Mouse (Mus musculus) heart, embryonic 16.5 days (tissue): Measurements from ENCODE around the gene Gm39653. TPM values are rescaled to one million over a fixed set of nuclear protein-coding genes. Genes with fewer than 3 reads are reported as not detected.
"Not testable (repeated sequence)": the region's sequence is repeated elsewhere in the genome, so short reads cannot be mapped to it uniquely, and the experiment has no call there.

Experiments
- ATAC-seq: fragments of 200-750 bp; cut with Nextera tagmentation; replicated peaks from 2 replicates; pipeline ENCODE4 v1.8.0; 2017; ENCODE audit warnings: moderate number of reproducible peaks; ENCODE audit not compliant: insufficient read depth, low FRiP score; ENCODE audit errors: extremely low read depth
- H3K27ac ChIP-seq: fragments of 300-500 bp; sonication (generic); 2 replicates; pipeline ENCODE4 v1.5.1; 2014; ENCODE audit warnings: mild to moderate bottlenecking, low read length, control low read depth, moderate library complexity
- H3K27me3 ChIP-seq: fragments of 300-500 bp; sonication (generic); 2 replicates; pipeline ENCODE4 v1.6.1; 2014; ENCODE audit warnings: low read length, mixed read lengths; ENCODE audit not compliant: control insufficient read depth, insufficient read depth
- H3K36me3 ChIP-seq: fragments of 300-500 bp; sonication (generic); 2 replicates; pipeline ENCODE4 v1.6.1; 2014; ENCODE audit not compliant: control insufficient read depth, insufficient read depth
- H3K4me1 ChIP-seq: fragments of 300-500 bp; sonication (generic); 2 replicates; pipeline ENCODE4 v1.6.1; 2014; ENCODE audit warnings: low read length, mixed read lengths; ENCODE audit not compliant: control insufficient read depth, insufficient read depth
- H3K4me2 ChIP-seq: fragments of 300-500 bp; sonication (generic); 2 replicates; pipeline ENCODE4 v1.6.1; 2014; ENCODE audit warnings: low read depth, mild to moderate bottlenecking, control low read depth, low read length
- H3K4me3 ChIP-seq: fragments of 300-500 bp; sonication (generic); 2 replicates; pipeline ENCODE4 v1.5.1; 2014; ENCODE audit warnings: mild to moderate bottlenecking, control low read depth, low read length
- H3K9ac ChIP-seq: fragments of 300-500 bp; sonication (generic); 2 replicates; pipeline ENCODE4 v1.6.1; 2014; ENCODE audit warnings: low read length, control low read depth
- H3K9me3 ChIP-seq: fragments of 300-500 bp; sonication (generic); replicated peaks from 2 replicates; pipeline ENCODE4 v1.6.1; 2016; ENCODE audit warnings: low read length; ENCODE audit not compliant: control insufficient read depth
- WGBS: fragments of 180-500 bp; shearing (Covaris S2); extraction: QIAGEN DNeasy Blood & Tissue Kit; methylation state at CpG from one replicate; pipeline ENCODE4 v1.1.7; 2014; 5-methylcytosine and 5-hydroxymethylcytosine counted together
- polyA plus RNA-seq: library from polyadenylated mRNA; unstranded; fragments of >200 nt; fragmentation: Nextera tagmentation; extraction: Ambion mirVana; gene quantifications from 2 replicates; pipeline ENCODE4 v1.2.1, GENCODE M21; 2015

The Gm39653 gene
- polyA plus RNA-seq, 1 experiment from 2014 or later = not detected

DNA sequence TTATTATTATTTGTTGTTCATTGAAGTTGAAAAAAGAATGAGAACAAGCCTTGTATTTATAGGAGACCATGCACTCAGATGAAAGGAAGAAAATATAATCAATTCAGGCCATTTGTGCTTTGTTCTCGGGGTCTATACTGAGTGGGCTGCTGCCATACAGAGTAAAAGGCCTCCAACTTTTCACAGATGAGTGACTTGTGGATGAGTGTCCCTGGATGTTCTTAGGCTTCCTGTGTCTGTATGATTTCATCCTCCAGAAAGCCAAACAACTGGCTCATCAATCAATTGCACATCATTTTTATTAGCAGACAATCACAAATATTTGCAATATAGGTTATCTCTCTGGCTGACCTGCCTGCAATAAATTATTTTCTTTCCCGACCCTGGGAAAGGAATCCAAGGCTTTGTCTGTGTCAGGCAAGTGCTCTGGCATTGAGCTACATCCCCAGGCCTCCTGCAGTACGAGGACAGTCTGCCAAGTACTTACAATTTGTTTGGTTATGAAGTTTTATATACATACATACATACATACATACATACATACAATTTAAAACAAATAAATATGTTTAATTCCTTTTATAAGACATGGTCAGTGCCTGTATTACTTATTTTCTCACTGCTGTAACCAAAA is 11.8 kb upstream of the Gm39653 start:
- Histone ChIP-seq H3K4me2 (no peak overlapping the region), H3K4me1 (no peaks in the 10 kb centered on the region), H3K36me3 (no peaks in the 10 kb centered on the region), H3K4me3 (no peak overlapping the region), H3K27me3 (no peaks in the 10 kb centered on the region), H3K9me3 (no peaks in the 10 kb centered on the region), H3K27ac (no peak overlapping the region), H3K9ac (no peak overlapping the region)
- ATAC-seq = no peak
- 44% methylated on average over 3 of the region's 3 CpGs for WGBS

DNA sequence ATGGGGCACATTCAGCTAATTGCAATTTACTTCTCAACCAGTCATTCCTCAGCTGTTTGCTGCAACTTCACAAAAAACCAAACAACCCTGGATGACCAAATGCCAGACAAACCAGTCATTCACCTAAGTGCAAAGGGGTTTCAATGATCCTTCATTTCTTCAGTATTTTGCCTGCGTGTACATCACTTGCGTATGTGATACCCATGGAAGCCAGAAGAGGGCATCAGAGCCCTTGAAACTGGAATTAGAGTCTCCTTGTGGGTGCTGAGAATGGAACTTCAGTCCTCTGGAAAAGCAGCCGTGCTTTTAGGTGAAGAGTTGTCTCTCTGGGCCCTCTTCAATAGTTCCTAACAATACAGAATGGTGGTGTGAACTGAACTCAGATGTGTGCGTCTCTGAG is 6.2 kb upstream of the Gm39653 start:
- 85% methylated on average over 4 of the region's 4 CpGs for WGBS
- no peak for ATAC-seq
- H3K36me3 ChIP-seq = no peaks in the 10 kb centered on the region
- H3K9ac ChIP-seq = no peak overlapping the region
- H3K27me3 ChIP-seq = no peaks in the 10 kb centered on the region; the same call in 1 of the 2 replicates
- no peaks in the 10 kb centered on the region for H3K4me1 ChIP-seq
- no peak overlapping the region for H3K4me3 ChIP-seq
- no peaks in the 10 kb centered on the region for H3K9me3 ChIP-seq
- H3K27ac ChIP-seq = no peak overlapping the region
- H3K4me2 ChIP-seq = no peak overlapping the region

- Histone ChIP-seq H3K36me3 (no peaks in the 10 kb centered on the region), H3K4me2 (no peak overlapping the region), H3K27me3 (no peaks in the 10 kb centered on the region; the same call in 1 of the 2 replicates), H3K4me1 (no peaks in the 10 kb centered on the region), H3K9ac (no peak overlapping the region), H3K27ac (no peak overlapping the region), H3K9me3 (no peaks in the 10 kb centered on the region), H3K4me3 (no peak overlapping the region)
- no peak for ATAC-seq
- 2% methylated on average over 11 of the region's 11 CpGs for WGBS
Measured at GRCm38 (mm10) chr1:63614594-63614993, 1.2 kb upstream of the Gm39653 start.

DNA sequence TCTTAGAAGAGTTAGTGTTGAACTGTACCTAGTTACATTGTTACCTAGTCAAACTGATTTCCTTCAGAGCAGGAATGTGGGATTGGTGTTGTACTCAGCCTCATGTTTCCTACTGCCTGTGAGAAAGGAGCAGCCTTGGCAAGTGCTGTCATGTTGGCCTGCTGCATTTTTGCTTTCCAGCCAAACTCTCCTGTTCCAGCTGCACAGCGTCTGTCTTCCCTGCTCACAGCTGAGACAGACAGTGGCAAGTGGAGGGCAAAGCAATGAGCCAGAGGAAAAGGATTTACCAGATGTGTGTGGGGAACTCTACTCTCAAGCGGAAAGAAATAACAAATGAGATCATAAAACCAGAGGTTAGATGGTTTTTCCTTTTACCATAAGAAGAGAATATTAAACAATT is 12.4 kb downstream of the Gm39653 start:
- 32% methylated on average over 2 of the region's 2 CpGs for WGBS
- Histone ChIP-seq H3K4me2 (no peak overlapping the region), H3K27me3 (no peaks in the 10 kb centered on the region), H3K4me1 (no peaks in the 10 kb centered on the region), H3K9ac (no peak overlapping the region), H3K36me3 (no peaks in the 10 kb centered on the region), H3K4me3 (no peak overlapping the region), H3K27ac (no peak overlapping the region), H3K9me3 (no peaks in the 10 kb centered on the region)
- ATAC-seq = no peak

DNA sequence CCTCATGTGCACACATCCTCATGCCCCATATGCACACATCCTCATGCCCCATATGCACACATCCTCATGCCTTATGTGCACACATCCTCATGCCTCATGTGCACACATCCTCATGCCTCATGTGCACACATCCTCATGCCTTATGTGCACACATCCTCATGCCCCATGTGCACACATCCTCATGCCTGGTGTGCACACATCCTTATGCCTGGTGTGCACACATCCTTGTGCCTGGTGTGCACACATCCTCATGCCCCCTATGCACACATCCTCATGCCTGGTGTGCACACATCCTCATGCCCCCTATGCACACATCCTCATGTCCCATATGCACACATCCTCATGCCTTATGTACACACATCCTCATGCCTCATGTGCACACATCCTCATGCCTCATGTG is 14.6 kb downstream of the Gm39653 start:
- H3K27ac ChIP-seq, H3K4me2 ChIP-seq, H3K4me1 ChIP-seq, H3K27me3 ChIP-seq, ATAC-seq, H3K9ac ChIP-seq, H3K36me3 ChIP-seq, H3K4me3 ChIP-seq, H3K9me3 ChIP-seq: not testable (repeated sequence)

GRCm38 (mm10) chr1:63639921-63640320 is 24.2 kb downstream of the Gm39653 start:
- H3K27me3 ChIP-seq = no peaks in the 10 kb centered on the region
- H3K9me3 ChIP-seq = no peaks in the 10 kb centered on the region
- WGBS = 65% methylated on average over 6 of the region's 6 CpGs
- H3K4me2 ChIP-seq = no peak overlapping the region
- H3K36me3 ChIP-seq = no peaks in the 10 kb centered on the region
- H3K9ac ChIP-seq = no peak overlapping the region
- no peak overlapping the region for H3K4me3 ChIP-seq
- ATAC-seq = no peak
- no peak overlapping the region for H3K27ac ChIP-seq
- H3K4me1 ChIP-seq = no peaks in the 10 kb centered on the region

GRCm38 (mm10) chr1:63658016-63658415 is 42.2 kb downstream of the Gm39653 start:
- ATAC-seq = no peak
- Histone ChIP-seq H3K36me3 (no peaks in the 10 kb centered on the region), H3K9ac (no peak overlapping the region), H3K4me2 (no peak overlapping the region), H3K4me3 (no peak overlapping the region), H3K9me3 (no peaks in the 10 kb centered on the region), H3K4me1 (no peaks in the 10 kb centered on the region), H3K27me3 (no peaks in the 10 kb centered on the region), H3K27ac (no peak overlapping the region)
- WGBS = 9% methylated on average over 6 of the region's 6 CpGs

GRCm38 (mm10) chr1:63659591-63659990 is 43.8 kb downstream of the Gm39653 start:
- H3K4me1 ChIP-seq = no peaks in the 10 kb centered on the region
- no peaks in the 10 kb centered on the region for H3K36me3 ChIP-seq
- H3K9me3 ChIP-seq = no peaks in the 10 kb centered on the region
- no peak overlapping the region for H3K4me2 ChIP-seq
- ATAC-seq = no peak
- no peaks in the 10 kb centered on the region; the same call in 1 of the 2 replicates for H3K27me3 ChIP-seq
- under 1% methylated on average over 7 of the region's 7 CpGs for WGBS
- H3K4me3 ChIP-seq = no peak overlapping the region
- no peak overlapping the region for H3K9ac ChIP-seq
- no peak overlapping the region for H3K27ac ChIP-seq

- 87% methylated on average over 2 of the region's 2 CpGs for WGBS
- ATAC-seq = no peak
Measured at GRCm38 (mm10) chr1:63666089-63666488, 50.3 kb downstream of the Gm39653 start.

More at GRCm38 (mm10) chr1:63666089-63666488, 50.3 kb downstream of the Gm39653 start:
- Histone ChIP-seq H3K4me1 (no peaks in the 10 kb centered on the region), H3K9me3 (no peaks in the 10 kb centered on the region), H3K27me3 (no peaks in the 10 kb centered on the region; the same call in none of the 2 replicates), H3K27ac (no peak overlapping the region), H3K4me3 (no peak overlapping the region), H3K36me3 (no peaks in the 10 kb centered on the region), H3K4me2 (no peak overlapping the region), H3K9ac (no peak overlapping the region)
